Mouse (Mus musculus) neural tube, embryonic 15.5 days (tissue): ENCODE measurements around the gene Gm21725. TPM values are rescaled to one million over a fixed set of nuclear protein-coding genes. Genes with fewer than 3 reads are reported as not detected.
"Not testable (repeated sequence)": the region's sequence is repeated elsewhere in the genome, so short reads cannot be mapped to it uniquely, and the experiment has no call there.

Experiments
- ATAC-seq: fragments of 200-750 bp; cut with Nextera tagmentation; 2 replicates; pipeline ENCODE4 v1.8.0; 2017; ENCODE audit warnings: mild to moderate bottlenecking, moderate TSS enrichment, moderate library complexity; ENCODE audit not compliant: low FRiP score
- H3K27ac ChIP-seq: fragments of 300-500 bp; sonication (generic); replicated peaks from 2 replicates; pipeline ENCODE4 v1.5.1; 2015; ENCODE audit warnings: mild to moderate bottlenecking, inconsistent platforms
- H3K27me3 ChIP-seq: fragments of 300-500 bp; sonication (generic); replicated peaks from 2 replicates; pipeline ENCODE4 v1.6.1; 2015; ENCODE audit warnings: inconsistent platforms
- H3K36me3 ChIP-seq: fragments of 300-500 bp; sonication (generic); 2 replicates; pipeline ENCODE4 v1.6.1; 2015; ENCODE audit warnings: inconsistent platforms
- H3K4me1 ChIP-seq: fragments of 300-500 bp; sonication (generic); 2 replicates; pipeline ENCODE4 v1.6.1; 2015; ENCODE audit warnings: inconsistent platforms
- H3K4me2 ChIP-seq: fragments of 300-500 bp; sonication (generic); 2 replicates; pipeline ENCODE4 v1.6.1; 2015; ENCODE audit warnings: inconsistent platforms, mild to moderate bottlenecking, moderate library complexity
- H3K4me3 ChIP-seq: fragments of 300-500 bp; sonication (generic); replicated peaks from 2 replicates; pipeline ENCODE4 v1.5.1; 2015; ENCODE audit warnings: mild to moderate bottlenecking, inconsistent platforms
- H3K9ac ChIP-seq: fragments of 300-500 bp; sonication (generic); replicated peaks from 2 replicates; pipeline ENCODE4 v1.6.1; 2015; ENCODE audit warnings: mild to moderate bottlenecking, inconsistent platforms
- H3K9me3 ChIP-seq: fragments of 300-500 bp; sonication (generic); replicated peaks from 2 replicates; pipeline ENCODE4 v1.6.1; 2016; ENCODE audit warnings: inconsistent platforms
- WGBS: fragments of 180-500 bp; shearing (Covaris S2); methylation state at CpG from one replicate; pipeline ENCODE4 v1.1.7; 2015; ENCODE audit warnings: mixed read lengths; 5-methylcytosine and 5-hydroxymethylcytosine counted together
- polyA plus RNA-seq: library from polyadenylated mRNA; unstranded; fragments of >200 nt; fragmentation: Nextera tagmentation; extraction: Ambion mirVana; gene quantifications from 2 replicates; pipeline ENCODE4 v1.2.1, GENCODE M21; 2015

Gm21725 gene
- not detected in 2 replicates for polyA plus RNA-seq

- H3K4me3 ChIP-seq, H3K4me2 ChIP-seq, H3K27me3 ChIP-seq, H3K36me3 ChIP-seq, H3K27ac ChIP-seq, ATAC-seq, H3K9ac ChIP-seq, H3K9me3 ChIP-seq, H3K4me1 ChIP-seq: not testable (repeated sequence)
- WGBS, result no CpG with 5 or more reads among the region's 3 CpGs
Observed at GRCm38 (mm10) chrY:13348963-13349362, at the start of gene Gm21725. Gm21725 (minus strand) TSS chrY:13349063.

Other genes with a start within 250 kb of the Gm21725 start
- gene Gm21891, start 215.6 kb downstream of the Gm21725 start, polyA plus RNA-seq, result not detected in 2 replicates
- not detected in 2 replicates for gene Gm21425, start 187.1 kb downstream of the Gm21725 start, polyA plus RNA-seq
- gene Gm21828, start 125.1 kb downstream of the Gm21725 start, polyA plus RNA-seq, result not detected in 2 replicates
- gene Gm21440, start 96.7 kb downstream of the Gm21725 start, polyA plus RNA-seq, result not detected in 2 replicates
- gene Gm21454, start 96.6 kb downstream of the Gm21725 start, polyA plus RNA-seq, result not detected in 2 replicates
- not detected in 2 replicates for gene Gm21866, start 116.5 kb upstream of the Gm21725 start, polyA plus RNA-seq
- gene Gm20773, start 145.0 kb upstream of the Gm21725 start, polyA plus RNA-seq, result not detected in 2 replicates